Mouse (Mus musculus): ENCODE results near the gene Dscam. TPM values are rescaled to one million over a fixed set of nuclear protein-coding genes. Genes with fewer than 3 reads are reported as not detected.

Gene Dscam
- 13.7 and 16.3 TPM in 2 replicates for polyA plus RNA-seq (2015; fragmentation: Nextera tagmentation; extraction: Ambion mirVana)

DNA sequence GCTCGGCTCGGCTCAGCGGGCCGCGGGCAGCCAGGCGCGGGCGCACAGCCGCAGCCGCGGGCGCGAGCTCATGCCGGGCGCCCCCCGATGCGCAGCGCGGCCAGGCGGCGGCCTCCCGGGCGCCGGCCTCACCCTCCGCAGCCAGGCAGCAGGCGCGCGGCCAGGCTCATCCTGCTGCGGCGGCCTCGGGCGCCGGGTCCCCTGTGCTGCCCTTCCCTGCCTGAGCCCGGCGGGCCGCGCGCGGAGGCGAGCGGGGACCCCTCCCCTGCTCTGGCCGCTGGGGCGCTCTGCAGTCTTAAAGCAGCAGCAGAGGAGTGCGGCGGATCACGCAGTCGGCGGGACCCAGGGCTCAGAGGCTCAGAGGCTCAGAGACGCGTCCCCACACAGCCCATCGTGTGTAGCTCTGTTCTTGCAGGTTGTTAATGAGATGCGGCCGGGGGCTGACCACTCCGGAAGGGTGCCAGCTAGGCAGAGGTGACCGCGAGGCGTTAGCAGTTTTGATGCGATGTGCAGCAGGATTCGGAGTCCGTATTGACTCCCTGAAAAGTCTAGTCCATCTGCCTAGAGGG lies at the start of gene Dscam:
Gene Dscam, minus strand, starts transcription at position 240 of the 569 bp plus-strand sequence.

Other genes with a start within 250 kb of the Dscam start
- gene Bace2, start 186.0 kb upstream of the Dscam start, polyA plus RNA-seq (2015; fragmentation: Nextera tagmentation; extraction: Ambion mirVana) = 11.1 and 15.8 TPM in 2 replicates